Mouse (Mus musculus): Measurements from ENCODE around the gene Zfand3. TPM values are rescaled to one million over a fixed set of nuclear protein-coding genes. Genes with fewer than 3 reads are reported as not detected.
A peak's percentile ranks its signal among the peaks of the same experiment; 100 is the strongest.

The Zfand3 gene
- polyA plus RNA-seq, 1 experiment from 2014 or later, result 64.2 TPM

- ATAC-seq (replicated peaks), result no peak
- Histone ChIP-seq H3K9me3 (0 out of 2 replicates have a peak, but pooled peaks cover 5% of the 10 kb centered on the region), H3K4me1 (peaks cover 23% of the 10 kb centered on the region), H3K36me3 (0 out of 2 replicates have a peak, but pooled peaks cover 6% of the 10 kb centered on the region), H3K9ac (replicated peaks) (no peak overlapping the region), H3K27me3 (no peaks in the 10 kb centered on the region), H3K4me3 (no peak overlapping the region), H3K4me2 (replicated peaks) (no peak overlapping the region), H3K27ac (replicated peaks) (no peak overlapping the region)
- WGBS, result 89% methylated on average over 5 of the region's 5 CpGs
Observed at GRCm38 (mm10) chr17:30097156-30097555, 92.6 kb downstream of the Zfand3 start.

DNA sequence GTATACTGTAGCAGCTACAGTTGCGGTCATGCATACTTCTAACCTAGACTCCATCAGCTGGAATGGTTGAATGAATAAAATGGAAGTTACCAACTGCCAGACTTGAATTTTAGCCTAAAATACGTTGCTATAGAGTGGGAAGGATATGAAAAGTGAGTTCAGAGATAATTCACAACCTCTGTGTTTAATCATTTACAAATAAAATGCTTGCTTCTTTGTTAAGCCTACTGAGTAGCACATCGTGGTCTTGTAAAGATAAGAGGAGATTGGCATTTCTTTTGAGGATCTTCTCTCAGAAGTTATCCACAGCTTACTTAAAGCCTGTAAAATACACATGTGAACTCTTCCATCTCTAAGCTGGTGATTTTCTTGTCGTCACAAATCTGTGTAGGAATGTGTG is 93.1 kb downstream of the Zfand3 start:
- H3K4me3 ChIP-seq, result no peak overlapping the region
- no peak overlapping the region for H3K4me2 ChIP-seq (replicated peaks)
- H3K4me1 ChIP-seq, result peaks cover 28% of the 10 kb centered on the region
- H3K9ac ChIP-seq (replicated peaks), result no peak overlapping the region
- H3K27ac ChIP-seq (replicated peaks), result no peak overlapping the region
- H3K36me3 ChIP-seq, result 0 out of 2 replicates have a peak, but pooled peaks cover 6% of the 10 kb centered on the region
- H3K9me3 ChIP-seq, result 0 out of 2 replicates have a peak, but pooled peaks cover 5% of the 10 kb centered on the region
- no peak for ATAC-seq (replicated peaks)
- WGBS, result 82% methylated on average over 4 of the region's 4 CpGs
- H3K27me3 ChIP-seq, result no peaks in the 10 kb centered on the region

DNA sequence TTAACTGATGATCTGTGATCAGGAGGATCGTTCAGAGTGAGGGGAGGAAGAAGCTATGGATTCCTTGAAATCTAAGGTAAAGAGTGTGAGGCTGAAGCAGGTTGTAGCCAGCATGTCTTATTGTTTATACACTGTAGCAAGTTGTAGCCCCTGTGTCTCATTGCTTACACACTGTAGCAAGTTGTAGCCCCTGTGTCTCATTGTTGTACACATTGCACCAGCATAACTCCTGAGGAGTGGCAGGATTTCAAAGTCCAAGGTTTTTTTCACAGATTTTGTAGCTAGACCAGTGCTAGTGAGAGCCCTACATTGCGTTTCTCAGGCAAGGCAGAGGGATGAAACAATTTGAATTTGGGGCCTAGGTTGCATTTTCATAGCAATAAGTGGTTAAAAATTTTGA is 95.1 kb downstream of the Zfand3 start:
- Histone ChIP-seq H3K4me1 (peaks cover 28% of the 10 kb centered on the region), H3K9me3 (0 out of 2 replicates have a peak, but pooled peaks cover 5% of the 10 kb centered on the region), H3K27me3 (no peaks in the 10 kb centered on the region), H3K36me3 (0 out of 2 replicates have a peak, but pooled peaks cover 4% of the 10 kb centered on the region), H3K9ac (replicated peaks) (no peak overlapping the region), H3K4me3 (no peak overlapping the region), H3K27ac (replicated peaks) (no peak overlapping the region), H3K4me2 (replicated peaks) (no peak overlapping the region)
- WGBS, result 74% methylated on average over 2 of the region's 2 CpGs
- ATAC-seq (replicated peaks), result no peak

- no peak for ATAC-seq (replicated peaks)
- Histone ChIP-seq H3K9me3 (no peaks in the 10 kb centered on the region), H3K9ac (replicated peaks) (no peak overlapping the region), H3K36me3 (no peaks in the 10 kb centered on the region), H3K27me3 (no peaks in the 10 kb centered on the region), H3K4me1 (peaks cover 28% of the 10 kb centered on the region), H3K4me2 (replicated peaks) (no peak overlapping the region), H3K4me3 (no peak overlapping the region), H3K27ac (replicated peaks) (0 out of 2 replicates have a peak overlapping the region, but pooled peaks have one; percentile 6)
Observed at GRCm38 (mm10) chr17:30101801-30102200, 97.3 kb downstream of the Zfand3 start.

- ATAC-seq (replicated peaks), result no peak
- no peak overlapping the region for H3K4me3 ChIP-seq
- H3K9me3 ChIP-seq, result no peaks in the 10 kb centered on the region
- H3K27ac ChIP-seq (replicated peaks), result no peak overlapping the region
- 98% methylated on average over 5 of the region's 5 CpGs for WGBS
- H3K9ac ChIP-seq (replicated peaks), result no peak overlapping the region
- peaks cover 21% of the 10 kb centered on the region for H3K4me1 ChIP-seq
- H3K27me3 ChIP-seq, result no peaks in the 10 kb centered on the region
- H3K36me3 ChIP-seq, result no peaks in the 10 kb centered on the region
- H3K4me2 ChIP-seq (replicated peaks), result no peak overlapping the region
Observed at GRCm38 (mm10) chr17:30103005-30103404, 98.5 kb downstream of the Zfand3 start.

DNA sequence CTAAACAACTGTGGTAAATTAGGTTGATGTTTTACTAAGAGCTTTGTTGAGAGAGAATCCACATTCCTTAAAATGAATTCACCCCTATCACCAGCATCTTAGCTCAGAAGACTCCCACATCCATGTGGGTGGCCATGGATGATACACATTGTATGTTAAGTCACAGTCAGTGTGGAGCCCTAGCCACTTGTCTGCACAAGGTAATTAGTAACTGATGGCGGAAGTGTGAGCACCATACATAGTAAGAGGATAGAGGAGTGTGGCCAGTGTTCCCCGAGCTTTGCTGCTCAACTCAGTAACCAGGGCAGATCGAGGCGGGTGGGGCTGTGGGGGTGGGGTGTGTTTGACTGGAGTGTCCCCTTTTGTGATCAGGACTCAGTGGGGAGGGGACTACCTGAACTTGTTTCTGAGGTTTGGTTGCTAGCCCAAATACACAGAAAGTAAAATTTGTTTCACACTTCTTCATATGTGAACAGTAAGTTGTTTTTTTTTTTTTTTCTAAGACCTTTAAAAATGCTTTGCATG is 99.2 kb downstream of the Zfand3 start:
- 77% methylated on average over 4 of the region's 4 CpGs for WGBS

GRCm38 (mm10) chr17:30105369-30105768 is 100.8 kb downstream of the Zfand3 start:
- H3K4me3 ChIP-seq, result no peak overlapping the region
- H3K36me3 ChIP-seq, result no peaks in the 10 kb centered on the region
- H3K9me3 ChIP-seq, result no peaks in the 10 kb centered on the region
- no peak overlapping the region for H3K4me2 ChIP-seq (replicated peaks)
- H3K27me3 ChIP-seq, result no peaks in the 10 kb centered on the region
- H3K9ac ChIP-seq (replicated peaks), result no peak overlapping the region
- ATAC-seq (replicated peaks), result no peak
- peaks cover 21% of the 10 kb centered on the region for H3K4me1 ChIP-seq
- no peak overlapping the region for H3K27ac ChIP-seq (replicated peaks)
- WGBS, result 85% methylated on average over 3 of the region's 3 CpGs

More for the DNA sequence above, 99.2 kb downstream of the Zfand3 start:
- Histone ChIP-seq H3K36me3 (no peaks in the 10 kb centered on the region), H3K4me3 (no peak overlapping the region), H3K9me3 (no peaks in the 10 kb centered on the region), H3K27ac (replicated peaks) (no peak overlapping the region), H3K27me3 (no peaks in the 10 kb centered on the region), H3K4me2 (replicated peaks) (no peak overlapping the region), H3K9ac (replicated peaks) (no peak overlapping the region), H3K4me1 (peaks cover 21% of the 10 kb centered on the region)
- ATAC-seq (replicated peaks), result no peak

GRCm38 (mm10) chr17:30110678-30111077 is 106.1 kb downstream of the Zfand3 start:
- peaks cover 15% of the 10 kb centered on the region for H3K4me1 ChIP-seq
- no peak for ATAC-seq (replicated peaks)
- H3K9ac ChIP-seq (replicated peaks), result no peak overlapping the region
- no peak overlapping the region for H3K27ac ChIP-seq (replicated peaks)
- H3K27me3 ChIP-seq, result no peaks in the 10 kb centered on the region
- no peaks in the 10 kb centered on the region for H3K9me3 ChIP-seq
- H3K4me3 ChIP-seq, result no peak overlapping the region
- no peak overlapping the region for H3K4me2 ChIP-seq (replicated peaks)
- no peaks in the 10 kb centered on the region for H3K36me3 ChIP-seq
- 63% methylated on average over 7 of the region's 7 CpGs for WGBS

- ATAC-seq (replicated peaks), result no peak
- H3K27me3 ChIP-seq, result no peaks in the 10 kb centered on the region
- H3K27ac ChIP-seq (replicated peaks), result 0 out of 2 replicates have a peak overlapping the region, but pooled peaks have one; percentile 17
- H3K9ac ChIP-seq (replicated peaks), result no peak overlapping the region
- H3K36me3 ChIP-seq, result no peaks in the 10 kb centered on the region
- H3K9me3 ChIP-seq, result no peaks in the 10 kb centered on the region
- H3K4me3 ChIP-seq, result no peak overlapping the region
- no peak overlapping the region for H3K4me2 ChIP-seq (replicated peaks)
- WGBS, result 80% methylated on average over 5 of the region's 5 CpGs
- peaks cover 20% of the 10 kb centered on the region for H3K4me1 ChIP-seq
Observed at GRCm38 (mm10) chr17:30111556-30111955, 107.0 kb downstream of the Zfand3 start.

DNA sequence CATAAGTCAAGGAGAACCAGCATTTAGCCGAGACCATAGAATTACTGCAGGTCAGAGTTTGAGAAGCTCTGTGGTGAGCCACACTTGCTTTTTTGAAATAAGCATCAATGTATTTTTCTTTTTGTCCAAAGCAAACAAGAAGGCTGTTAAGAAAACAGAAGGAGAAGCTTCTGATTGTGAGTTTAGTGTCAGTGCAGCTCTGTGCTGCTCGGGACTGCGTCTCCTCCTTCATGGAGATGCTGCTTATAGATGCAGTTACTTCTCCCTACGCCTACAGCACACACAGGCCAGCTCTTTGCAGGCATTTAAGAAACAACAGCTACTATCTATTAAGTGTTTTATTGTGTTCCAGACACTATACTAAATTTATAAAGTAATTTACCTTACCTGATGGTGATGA is 107.5 kb downstream of the Zfand3 start:
- ATAC-seq (replicated peaks), result no peak
- Histone ChIP-seq H3K27ac (replicated peaks) (no peak overlapping the region), H3K27me3 (no peaks in the 10 kb centered on the region), H3K9me3 (no peaks in the 10 kb centered on the region), H3K4me1 (peaks cover 21% of the 10 kb centered on the region), H3K9ac (replicated peaks) (no peak overlapping the region), H3K4me2 (replicated peaks) (no peak overlapping the region), H3K36me3 (no peaks in the 10 kb centered on the region), H3K4me3 (no peak overlapping the region)
- WGBS, result 84% methylated on average over 4 of the region's 4 CpGs

GRCm38 (mm10) chr17:30112555-30113305 is 108.2 kb downstream of the Zfand3 start:
- Histone ChIP-seq H3K4me2 (replicated peaks) (no peak overlapping the region), H3K27me3 (no peaks in the 10 kb centered on the region), H3K9me3 (no peaks in the 10 kb centered on the region), H3K4me3 (no peak overlapping the region), H3K4me1 (peaks cover 25% of the 10 kb centered on the region), H3K27ac (replicated peaks) (no peak overlapping the region), H3K9ac (replicated peaks) (no peak overlapping the region), H3K36me3 (no peaks in the 10 kb centered on the region)
- ATAC-seq (replicated peaks), result no peak
- 74% methylated on average over 7 of the region's 7 CpGs for WGBS

DNA sequence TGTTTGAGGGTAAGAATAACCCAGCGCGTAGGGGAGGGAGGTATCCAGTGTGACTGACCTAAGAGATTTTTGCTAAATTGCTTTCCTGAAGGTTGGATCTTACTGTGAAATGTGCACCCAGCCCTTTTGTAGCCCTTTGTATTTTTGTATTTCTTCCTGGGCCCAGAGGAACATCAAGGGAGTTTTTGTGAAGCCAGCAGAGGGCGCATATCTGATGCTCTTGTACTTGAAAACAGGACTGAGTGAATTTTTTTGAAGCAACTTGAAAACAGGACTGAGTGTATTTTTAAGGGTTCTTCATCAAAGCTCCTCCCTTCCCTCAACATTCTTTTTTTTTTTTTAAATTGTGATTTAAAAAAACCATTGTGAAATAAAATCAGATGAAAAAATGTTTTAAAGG is 110.2 kb downstream of the Zfand3 start:
- WGBS, result 85% methylated on average over 3 of the region's 3 CpGs
- no peak for ATAC-seq (replicated peaks)

More for the DNA sequence above, 110.2 kb downstream of the Zfand3 start:
- Histone ChIP-seq H3K9ac (replicated peaks) (no peak overlapping the region), H3K4me2 (replicated peaks) (no peak overlapping the region), H3K36me3 (no peaks in the 10 kb centered on the region), H3K4me3 (no peak overlapping the region), H3K9me3 (no peaks in the 10 kb centered on the region), H3K27ac (replicated peaks) (no peak overlapping the region), H3K4me1 (peaks cover 30% of the 10 kb centered on the region), H3K27me3 (no peaks in the 10 kb centered on the region)

Measured in forebrain, embryonic 15.5 days (tissue).